Mouse (Mus musculus) cerebral cortex, adult 2 months (tissue): ENCODE measurements around the gene Hs3st4.

Source experiments
- WGBS: fragments of 180-500 bp; shearing (Covaris S2); methylation state at CpG from one replicate; pipeline ENCODE4 v1.1.7; 2018; 5-methylcytosine and 5-hydroxymethylcytosine counted together

The Hs3st4 gene

GRCm38 (mm10) chr7:124354035-124354434, 371.4 kb downstream of the Hs3st4 start:
- WGBS, result 96% methylated on average over 4 of the region's 4 CpGs

- WGBS, result 52% methylated on average over 3 of the region's 3 CpGs
Observed at GRCm38 (mm10) chr7:124358068-124358467, 375.4 kb downstream of the Hs3st4 start.

GRCm38 (mm10) chr7:124359836-124360235, 377.2 kb downstream of the Hs3st4 start:
- 67% methylated on average over 4 of the region's 4 CpGs for WGBS

GRCm38 (mm10) chr7:124372297-124372696, 389.6 kb downstream of the Hs3st4 start:
- 85% methylated on average over 1 of the region's 1 CpGs for WGBS

GRCm38 (mm10) chr7:124372697-124373096, 390.0 kb downstream of the Hs3st4 start:
- 90% methylated on average over 2 of the region's 2 CpGs for WGBS

- 43% methylated on average over 4 of the region's 4 CpGs for WGBS
Observed at GRCm38 (mm10) chr7:124383489-124383888, 400.8 kb downstream of the Hs3st4 start.
